Mouse (Mus musculus) megakaryocyte, embryonic 14.5 days (primary cell): ENCODE measurements around the gene Hist1h2bc. TPM values are rescaled to one million over a fixed set of nuclear protein-coding genes. Genes with fewer than 3 reads are reported as not detected.

Source experiments
- H3K27me3 ChIP-seq: replicated peaks from 2 replicates; pipeline ENCODE3; 2012; ENCODE audit warnings: inconsistent platforms
- H3K36me3 ChIP-seq: replicated peaks from 2 replicates; pipeline ENCODE3; 2012; ENCODE audit warnings: low read length, inconsistent platforms, mixed read lengths
- H3K4me1 ChIP-seq: 2 replicates; pipeline ENCODE4 v1.6.1; 2012; ENCODE audit warnings: inconsistent platforms
- H3K4me3 ChIP-seq: replicated peaks from 2 replicates; pipeline ENCODE3; 2012; ENCODE audit warnings: moderate library complexity, mild to moderate bottlenecking, inconsistent platforms
- H3K9me3 ChIP-seq: 2 replicates; pipeline ENCODE4 v1.6.1; 2012; ENCODE audit warnings: inconsistent platforms
- FLI1 ChIP-seq: IDR thresholded peaks from 2 replicates; pipeline ENCODE4 v1.6.1; 2012; ENCODE audit warnings: low read length, inconsistent platforms, mixed read lengths
- GATA1 ChIP-seq: IDR thresholded peaks from 3 replicates; pipeline ENCODE4 v1.6.1; 2012; ENCODE audit warnings: mixed read lengths, low read length, inconsistent platforms, borderline replicate concordance
- polyA plus RNA-seq: library from polyadenylated mRNA; stranded (reverse); fragments of >175 nt; gene quantifications from 2 replicates; pipeline ENCODE4 v1.2.3, GENCODE M21; 2012; ENCODE audit warnings: low replicate concordance; ENCODE audit not compliant: insufficient read depth

The Hist1h2bc gene
- polyA plus RNA-seq, 1 experiment, result 148 TPM

DNA sequence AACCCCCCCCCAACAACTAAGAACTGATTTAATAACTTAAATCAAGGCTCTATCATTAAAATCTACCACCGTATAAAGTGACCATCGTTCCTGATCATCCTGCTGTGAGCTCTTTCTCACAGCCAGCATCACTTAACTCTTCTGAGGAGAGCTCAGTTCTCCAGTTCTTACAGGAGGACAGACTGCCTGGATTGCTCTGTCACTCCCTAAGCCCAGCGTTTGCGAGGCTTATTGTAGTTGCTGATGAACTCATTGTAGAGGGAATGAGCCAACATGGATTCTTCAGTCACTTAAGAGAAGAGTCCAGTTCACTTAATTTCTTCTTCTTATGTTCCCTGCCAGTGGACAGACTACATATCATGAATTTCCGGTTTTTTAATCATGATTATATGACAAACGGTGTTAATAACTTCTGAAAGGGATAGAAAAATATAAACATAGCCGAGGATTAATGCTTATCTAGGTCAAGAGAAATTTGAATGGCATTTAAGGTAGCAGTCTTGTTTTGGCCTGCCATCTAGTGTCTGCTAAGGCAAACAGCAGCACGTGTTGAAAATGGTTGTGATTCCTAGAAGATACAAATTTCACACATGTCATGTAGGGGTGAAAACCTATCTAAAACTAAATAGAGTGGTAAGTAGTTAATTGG, 48.3 kb downstream of the Hist1h2bc start:
- Histone ChIP-seq H3K27me3 (no peaks in the 10 kb centered on the region), H3K4me3 (no peak overlapping the region), H3K36me3 (no peaks in the 10 kb centered on the region), H3K9me3 (no peaks in the 10 kb centered on the region), H3K4me1 (peaks cover 19% of the 10 kb centered on the region)
- TF ChIP-seq FLI1 (no peak), GATA1 (no peak)

DNA sequence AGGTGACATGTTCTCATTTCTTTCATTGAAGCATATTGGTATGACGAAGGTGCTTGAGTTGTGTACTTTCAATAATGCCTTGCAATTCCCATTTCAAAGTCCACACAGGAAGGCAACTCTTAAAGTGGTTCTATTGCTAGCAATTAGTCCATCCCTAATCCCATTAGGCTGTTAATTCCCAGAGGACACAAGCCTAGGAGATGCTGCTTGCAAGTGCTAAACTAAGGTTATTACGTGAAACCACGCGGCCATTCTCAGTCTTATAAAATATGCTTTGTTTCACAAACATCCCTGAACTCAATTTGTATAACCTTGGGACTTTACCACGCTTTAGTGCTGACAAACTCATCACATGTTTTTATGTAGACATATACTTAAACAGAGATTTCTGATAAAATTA, 53.1 kb downstream of the Hist1h2bc start:
- Histone ChIP-seq H3K36me3 (no peaks in the 10 kb centered on the region), H3K4me1 (peaks cover 20% of the 10 kb centered on the region), H3K4me3 (no peak overlapping the region), H3K27me3 (no peaks in the 10 kb centered on the region), H3K9me3 (no peaks in the 10 kb centered on the region)
- TF ChIP-seq GATA1 (no peak), FLI1 (no peak)

DNA sequence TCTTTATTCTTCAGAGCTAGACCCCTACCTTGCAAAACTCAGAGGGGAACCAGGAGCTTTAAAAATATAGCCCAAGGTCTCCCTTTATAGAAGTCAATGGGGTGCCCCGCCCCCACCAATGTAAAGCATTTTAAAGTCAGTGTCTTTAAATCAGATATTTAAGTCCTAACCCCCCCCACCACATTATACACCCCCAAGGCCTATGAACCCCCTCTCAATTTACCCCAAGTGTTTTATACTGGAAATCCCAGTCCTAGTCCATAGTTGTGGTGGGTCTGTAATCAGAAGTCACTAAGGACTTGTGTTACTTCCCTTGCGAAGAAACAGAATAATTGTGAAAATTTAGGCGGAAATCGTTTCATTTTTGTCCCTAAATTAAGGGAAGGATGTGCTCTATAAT, 54.0 kb downstream of the Hist1h2bc start:
- no peaks in the 10 kb centered on the region for H3K36me3 ChIP-seq
- peaks cover 23% of the 10 kb centered on the region for H3K4me1 ChIP-seq
- H3K9me3 ChIP-seq, result no peaks in the 10 kb centered on the region
- H3K4me3 ChIP-seq, result peak overlapping the region; percentile 95
- H3K27me3 ChIP-seq, result no peaks in the 10 kb centered on the region
- TF ChIP-seq GATA1, result no peak
- TF ChIP-seq FLI1, result no peak

DNA sequence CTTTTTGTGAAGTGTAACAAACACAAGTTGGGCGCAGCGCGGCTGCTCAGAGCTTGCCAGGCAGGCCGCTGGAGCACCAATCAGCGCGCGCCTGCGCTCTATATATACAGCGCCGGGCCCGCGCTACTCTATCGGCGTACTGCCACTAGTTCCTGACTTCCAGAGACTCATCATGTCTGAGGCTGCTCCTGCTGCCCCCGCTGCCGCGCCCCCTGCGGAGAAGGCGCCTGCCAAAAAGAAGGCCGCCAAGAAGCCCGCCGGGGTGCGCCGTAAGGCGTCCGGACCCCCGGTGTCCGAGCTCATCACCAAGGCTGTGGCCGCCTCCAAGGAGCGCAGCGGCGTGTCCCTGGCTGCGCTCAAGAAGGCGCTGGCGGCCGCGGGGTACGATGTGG, 54.7 kb downstream of the Hist1h2bc start, which contains the start of gene Hist1h1c:
Hist1h1c (plus strand) TSS at position 132 of the 392 bp plus-strand sequence.
- H3K36me3 ChIP-seq, result no peaks in the 10 kb centered on the region
- peak within 1 kb of the TSS; percentile 95 for H3K4me3 ChIP-seq
- H3K9me3 ChIP-seq, result no peaks in the 10 kb centered on the region
- peaks cover 25% of the 10 kb centered on the region for H3K4me1 ChIP-seq
- no peaks in the 10 kb centered on the region for H3K27me3 ChIP-seq
- TF ChIP-seq FLI1 (no peak), GATA1 (no peak)

DNA sequence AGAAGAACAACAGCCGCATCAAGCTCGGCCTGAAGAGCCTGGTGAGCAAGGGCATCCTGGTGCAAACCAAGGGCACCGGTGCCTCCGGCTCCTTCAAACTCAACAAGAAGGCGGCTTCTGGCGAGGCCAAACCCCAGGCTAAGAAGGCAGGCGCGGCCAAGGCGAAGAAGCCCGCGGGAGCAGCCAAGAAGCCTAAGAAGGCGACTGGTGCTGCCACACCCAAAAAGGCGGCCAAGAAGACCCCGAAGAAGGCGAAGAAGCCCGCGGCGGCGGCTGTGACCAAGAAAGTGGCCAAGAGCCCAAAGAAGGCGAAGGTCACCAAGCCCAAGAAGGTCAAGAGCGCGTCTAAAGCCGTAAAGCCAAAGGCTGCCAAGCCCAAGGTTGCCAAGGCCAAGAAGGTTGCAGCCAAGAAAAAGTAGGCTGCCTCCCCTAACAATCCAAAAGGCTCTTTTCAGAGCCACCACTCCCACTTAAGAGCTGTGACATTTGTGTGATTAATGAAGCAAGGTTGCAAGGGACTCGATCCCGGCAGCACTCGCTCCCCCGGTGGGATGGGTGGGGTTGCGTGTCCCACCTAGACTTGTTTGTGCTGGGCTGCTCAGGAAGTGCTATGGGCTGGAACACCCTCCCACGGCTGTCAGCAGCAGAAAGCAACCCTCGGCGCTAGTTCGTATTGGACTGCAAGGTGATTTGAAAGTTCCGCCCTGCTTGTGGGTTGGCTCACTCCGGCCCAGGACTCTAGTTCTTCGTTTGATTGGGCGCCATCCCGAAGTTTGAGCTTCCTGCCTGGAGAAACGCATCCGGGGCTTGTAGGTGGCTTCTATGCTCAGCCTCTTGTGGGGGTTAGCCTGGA, 55.3 kb downstream of the Hist1h2bc start:
- Histone ChIP-seq H3K36me3 (no peaks in the 10 kb centered on the region), H3K27me3 (no peaks in the 10 kb centered on the region), H3K9me3 (no peaks in the 10 kb centered on the region), H3K4me1 (peaks cover 30% of the 10 kb centered on the region), H3K4me3 (peak overlapping the region; percentile 95)
- TF ChIP-seq GATA1 (no peak), FLI1 (no peak)

DNA sequence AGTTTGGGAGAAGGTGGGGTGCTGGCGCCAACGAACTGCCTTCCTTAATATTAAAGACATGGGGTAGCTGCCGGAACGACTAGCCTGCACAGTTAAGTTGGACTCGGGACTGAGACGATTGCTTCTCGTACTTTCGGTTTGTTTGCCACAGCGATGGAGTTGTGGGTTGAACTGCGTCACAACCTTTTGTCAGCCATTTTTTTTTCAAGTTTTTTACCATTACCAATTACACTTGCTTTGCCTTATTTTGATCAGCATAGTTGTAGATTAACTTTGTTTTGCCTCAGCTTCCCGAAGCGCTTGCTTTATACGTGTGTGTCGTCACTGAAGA, 55.9 kb downstream of the Hist1h2bc start:
- H3K9me3 ChIP-seq, result no peaks in the 10 kb centered on the region
- H3K36me3 ChIP-seq, result no peaks in the 10 kb centered on the region
- H3K27me3 ChIP-seq, result no peaks in the 10 kb centered on the region
- H3K4me1 ChIP-seq, result peaks cover 35% of the 10 kb centered on the region
- H3K4me3 ChIP-seq, result peak overlapping the region; percentile 95
- no peak for TF ChIP-seq GATA1
- TF ChIP-seq FLI1, result no peak

DNA sequence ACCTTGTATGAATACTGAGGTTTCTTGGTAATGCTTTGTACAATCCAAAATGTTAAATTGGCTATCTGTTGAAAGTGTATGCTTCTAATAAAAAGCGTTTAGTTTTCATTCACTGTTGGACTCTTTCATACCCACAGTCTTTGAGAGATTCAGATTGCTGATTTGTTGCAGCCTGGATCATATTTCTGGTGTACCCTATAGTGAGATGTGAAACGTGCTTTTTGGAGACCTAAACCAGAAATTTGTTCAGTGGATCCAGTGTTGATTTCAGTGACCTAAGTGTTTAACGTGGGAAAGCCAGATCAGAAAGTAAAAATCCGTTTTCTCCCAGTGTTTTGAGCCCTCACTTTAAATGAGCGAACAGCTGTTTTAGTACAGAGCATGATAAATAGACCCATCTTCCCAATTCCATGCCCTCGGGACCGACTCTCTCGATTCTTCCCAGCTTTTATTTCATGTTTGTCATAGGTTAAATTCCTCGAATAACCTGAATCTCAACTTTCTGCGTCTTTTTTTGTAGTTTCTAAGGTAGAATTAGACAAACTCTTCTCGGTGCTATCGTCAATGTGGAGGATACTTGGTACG, 56.3 kb downstream of the Hist1h2bc start:
- Histone ChIP-seq H3K4me3 (peak overlapping the region; percentile 95), H3K27me3 (no peaks in the 10 kb centered on the region), H3K4me1 (peaks cover 35% of the 10 kb centered on the region), H3K36me3 (no peaks in the 10 kb centered on the region), H3K9me3 (no peaks in the 10 kb centered on the region)
- TF ChIP-seq GATA1 (no peak), FLI1 (no peak)

DNA sequence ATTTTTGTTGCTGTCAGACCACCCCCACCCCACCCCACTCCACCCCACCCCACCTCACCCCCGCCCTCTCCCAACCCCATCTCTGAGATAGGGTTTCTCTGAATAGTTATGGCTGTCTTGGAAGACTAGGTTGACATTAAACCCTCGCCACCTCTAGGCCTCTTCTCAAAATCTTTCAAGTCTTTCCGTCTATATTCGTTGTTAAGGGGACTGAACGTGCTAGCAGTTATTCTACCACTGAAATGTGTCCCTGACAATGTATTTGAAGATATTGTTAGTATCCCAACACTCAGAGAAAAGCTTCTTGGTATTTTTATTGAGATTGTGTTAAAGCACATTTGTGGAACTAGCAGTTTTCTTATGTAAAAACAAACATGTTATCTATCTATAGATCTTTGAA, 56.9 kb downstream of the Hist1h2bc start:
- peak overlapping the region; percentile 95 for H3K4me3 ChIP-seq

DNA sequence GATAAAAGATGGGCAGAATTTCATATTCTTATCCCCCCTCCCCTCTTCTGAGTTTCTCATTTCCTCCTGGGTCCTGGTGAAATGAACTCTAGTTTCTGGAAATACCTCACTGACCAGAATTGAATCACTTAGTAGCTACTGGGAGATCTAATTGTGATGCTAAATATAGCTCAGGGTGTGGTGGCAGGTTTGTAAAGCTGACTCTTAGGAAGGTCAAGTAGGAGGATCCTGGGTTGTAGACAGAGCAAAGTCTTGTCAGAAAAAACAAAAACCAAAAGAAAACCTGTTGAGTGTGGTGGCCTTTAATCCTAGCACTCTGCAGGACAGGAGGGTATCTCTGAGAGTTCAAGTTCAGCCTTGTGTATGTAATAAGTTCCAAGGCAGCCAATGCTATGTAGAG, 58.0 kb downstream of the Hist1h2bc start:
- H3K9me3 ChIP-seq, result no peaks in the 10 kb centered on the region
- H3K4me3 ChIP-seq, result peak overlapping the region; percentile 14
- TF ChIP-seq FLI1, result no peak
- H3K4me1 ChIP-seq, result peaks cover 36% of the 10 kb centered on the region
- H3K36me3 ChIP-seq, result no peaks in the 10 kb centered on the region
- H3K27me3 ChIP-seq, result no peaks in the 10 kb centered on the region

More for the DNA sequence above, 56.9 kb downstream of the Hist1h2bc start:
- no peaks in the 10 kb centered on the region for H3K27me3 ChIP-seq
- H3K9me3 ChIP-seq, result no peaks in the 10 kb centered on the region
- TF ChIP-seq GATA1, result no peak
- no peak for TF ChIP-seq FLI1
- H3K4me1 ChIP-seq, result peaks cover 35% of the 10 kb centered on the region
- H3K36me3 ChIP-seq, result no peaks in the 10 kb centered on the region

Other genes with a start within 250 kb of the Hist1h2bc start
- not detected in 2 replicates for gene Btn1a1, start 218.3 kb upstream of the Hist1h2bc start, polyA plus RNA-seq
- not detected in 2 replicates for gene Btn2a2, start 195.3 kb upstream of the Hist1h2bc start, polyA plus RNA-seq
- gene Hist1h4h, start 153.1 kb upstream of the Hist1h2bc start, polyA plus RNA-seq, result 443 and 574 TPM in 2 replicates
- 37.2 and 163 TPM in 2 replicates for gene Hist1h2af, start 150.3 kb upstream of the Hist1h2bc start, polyA plus RNA-seq
- 5.7 and 16.4 TPM in 2 replicates for gene Hist1h3g, start 148.8 kb upstream of the Hist1h2bc start, polyA plus RNA-seq
- gene Hist1h2bh, start 140.8 kb upstream of the Hist1h2bc start, polyA plus RNA-seq, result 1.4 and 2.0 TPM in 2 replicates
- gene Hist1h3f, start 140.1 kb upstream of the Hist1h2bc start, polyA plus RNA-seq, result 7.0 TPM in 1 of 2 replicates, not detected in the other
- gene Hist1h4f, start 132.6 kb upstream of the Hist1h2bc start, polyA plus RNA-seq, result 8.9 and 30.2 TPM in 2 replicates
- gene Hist1h1d, start 130.9 kb upstream of the Hist1h2bc start, polyA plus RNA-seq, result 0.36 and 2.1 TPM in 2 replicates
- 17.9 and 26.5 TPM in 2 replicates for gene Hist1h3e, start 121.8 kb upstream of the Hist1h2bc start, polyA plus RNA-seq
- gene Hist1h2ae, start 113.0 kb upstream of the Hist1h2bc start, polyA plus RNA-seq, result 13.6 and 16.0 TPM in 2 replicates
- 16.8 and 28.8 TPM in 2 replicates for gene Hist1h2bg, start 112.8 kb upstream of the Hist1h2bc start, polyA plus RNA-seq
- gene Hist1h2bf, start 110.0 kb upstream of the Hist1h2bc start, polyA plus RNA-seq, result 7.6 and 73.0 TPM in 2 replicates
- gene Hist1h2ad, start 109.8 kb upstream of the Hist1h2bc start, polyA plus RNA-seq, result 9.6 TPM in 1 of 2 replicates, not detected in the other
- gene Hist1h3d, start 108.4 kb upstream of the Hist1h2bc start, polyA plus RNA-seq, result 4.6 and 5.9 TPM in 2 replicates
- gene Hist1h4d, start 102.6 kb upstream of the Hist1h2bc start, polyA plus RNA-seq, result 16.4 and 20.4 TPM in 2 replicates
- gene Hist1h2be, start 63.1 kb upstream of the Hist1h2bc start, polyA plus RNA-seq, result 1.1 and 1.9 TPM in 2 replicates
- gene Hist1h1e, start 61.6 kb upstream of the Hist1h2bc start, polyA plus RNA-seq, result 4.7 and 22.2 TPM in 2 replicates
- gene Hist1h2ac, start 251 bp upstream of the Hist1h2bc start, polyA plus RNA-seq, result 3.6 and 4.7 TPM in 2 replicates
- gene Hist1h1t, start 11.6 kb downstream of the Hist1h2bc start, polyA plus RNA-seq, result not detected in 2 replicates
- gene Hist1h4c, start 14.3 kb downstream of the Hist1h2bc start, polyA plus RNA-seq, result 4.0 and 19.8 TPM in 2 replicates
- gene Hfe, start 26.7 kb downstream of the Hist1h2bc start, polyA plus RNA-seq, result 10.7 TPM in 1 of 2 replicates, not detected in the other
- 353 and 402 TPM in 2 replicates for gene Hist1h1c, start 54.6 kb downstream of the Hist1h2bc start, polyA plus RNA-seq
- gene Hist1h3c, start 61.4 kb downstream of the Hist1h2bc start, polyA plus RNA-seq, result 12.6 TPM in 1 of 2 replicates, not detected in the other
- 7.4 TPM in 1 of 2 replicates, not detected in the other for gene Hist1h2bb, start 62.5 kb downstream of the Hist1h2bc start, polyA plus RNA-seq
- gene Hist1h2ab, start 66.9 kb downstream of the Hist1h2bc start, polyA plus RNA-seq, result 16.0 and 17.5 TPM in 2 replicates
- gene Hist1h3b, start 68.1 kb downstream of the Hist1h2bc start, polyA plus RNA-seq, result 9.9 and 14.5 TPM in 2 replicates
- 17.4 and 40.7 TPM in 2 replicates for gene Hist1h4b, start 72.8 kb downstream of the Hist1h2bc start, polyA plus RNA-seq
- gene Hist1h4a, start 77.0 kb downstream of the Hist1h2bc start, polyA plus RNA-seq, result 30.3 and 45.4 TPM in 2 replicates
- 6.6 and 7.4 TPM in 2 replicates for gene Hist1h3a, start 78.2 kb downstream of the Hist1h2bc start, polyA plus RNA-seq
- 3.3 and 3.5 TPM in 2 replicates for gene Hist1h1a, start 79.5 kb downstream of the Hist1h2bc start, polyA plus RNA-seq
- gene Trim38, start 85.7 kb downstream of the Hist1h2bc start, polyA plus RNA-seq, result not detected in 2 replicates
- not detected in 2 replicates for gene Slc17a2, start 122.8 kb downstream of the Hist1h2bc start, polyA plus RNA-seq
- not detected in 2 replicates for gene Slc17a3, start 155.2 kb downstream of the Hist1h2bc start, polyA plus RNA-seq
- gene Slc17a1, start 183.6 kb downstream of the Hist1h2bc start, polyA plus RNA-seq, result not detected in 2 replicates
- gene Slc17a4, start 230.8 kb downstream of the Hist1h2bc start, polyA plus RNA-seq, result not detected in 2 replicates
- gene Hist1h2ba, start 250.0 kb downstream of the Hist1h2bc start, polyA plus RNA-seq, result not detected in 2 replicates